ENCODE assay signal across 24 mouse cellular contexts in genomic region chr7:111655002-111655401, GRCm38 (mm10).
DNase-seq lines count a peak whose midpoint lies in the region; ATAC-seq lines count a peak whose summit lies in the region.
"Had no signal": no experiment of that assay in that cellular context is flagged by ENCODE, and none has a peak within 500 bp of the region (broad histone marks: within the 10 kb centered on the region; RNA-seq: fewer than 3 reads in every experiment).

No protein-coding gene starts in this region.

- H3K9me3 ChIP-seq in hindbrain, embryonic 16.5 days (ENCODE audit: control insufficient read depth, low read length) = no peaks in the 10 kb centered on the region
- H3K9me3 ChIP-seq in hindbrain, embryonic 10.5 days = no peaks in the 10 kb centered on the region
- H3K9me3 ChIP-seq: forebrain, embryonic 10.5 days; forebrain, embryonic 13.5 days; heart, embryonic 10.5 days; heart, embryonic 13.5 days had no signal

- ATAC-seq in hindbrain, embryonic 16.5 days = peak; percentile 56; the same call in 1 of the 2 replicates
- ATAC-seq: forebrain, embryonic 13.5 days; forebrain, embryonic 16.5 days; intestine, postnatal 0 days had no signal

- intact Hi-C loops in left cerebral cortex, postnatal 4 days (cut with DNase I) = no loop called here

- peaks cover 3% of the 10 kb centered on the region; the same call in 1 of the 2 replicates for H3K4me1 ChIP-seq in hindbrain, embryonic 16.5 days (ENCODE audit: control insufficient read depth, insufficient read depth, low read depth, low read length)
- H3K4me1 ChIP-seq in hindbrain, embryonic 10.5 days (replicated peaks) = no peaks in the 10 kb centered on the region
- H3K4me1 ChIP-seq: forebrain, embryonic 13.5 days; heart, embryonic 10.5 days had no signal

- no peak overlapping the region for H3K27ac ChIP-seq in hindbrain, embryonic 16.5 days (ENCODE audit: low read depth, low read length)
- H3K27ac ChIP-seq in hindbrain, embryonic 10.5 days = no peak overlapping the region
- H3K27ac ChIP-seq: forebrain, embryonic 10.5 days; forebrain, embryonic 13.5 days; heart, adult 2 months; heart, embryonic 10.5 days; heart, embryonic 13.5 days had no signal

- 73% methylated on average over 8 of the region's 8 CpGs for WGBS in hindbrain, embryonic 16.5 days
- 92% methylated on average over 8 of the region's 8 CpGs for WGBS in hindbrain, embryonic 10.5 days

- no peak overlapping the region for H3K4me3 ChIP-seq in hindbrain, embryonic 16.5 days (ENCODE audit: low read length)
- no peak overlapping the region for H3K4me3 ChIP-seq in hindbrain, embryonic 10.5 days
- H3K4me3 ChIP-seq: forebrain, embryonic 10.5 days; forebrain, embryonic 13.5 days; heart, adult 2 months; heart, embryonic 10.5 days; heart, embryonic 13.5 days had no signal

- peak; percentile 7 for DNase-seq in cerebellum, adult 9-10 months
- DNase-seq in cerebellum, postnatal 36 days = no peak
- no peak for DNase-seq in hindbrain, embryonic 10.5 days (ENCODE audit: low spot score)
- DNase-seq in left cerebral cortex, postnatal 4 days = peak; percentile 18
- no peak for DNase-seq in left cerebral cortex, adult 9 months (ENCODE audit: low spot score in 2 of 2)
- DNase-seq in brain, adult 2 months (ENCODE audit: low read depth, low spot score) = peak; percentile 38
- no peak for DNase-seq in lung, adult 18-20 months
- DNase-seq: adrenal gland, adult 2 months; adrenal gland, postnatal 14 days; B cell, adult 2 months; cerebellum, adult 11 months; gastrocnemius, postnatal 10 days; gastrocnemius, postnatal 36 days; heart, adult 2 months; heart, postnatal 14 days; kidney, adult 2 months had no signal

- no peaks in the 10 kb centered on the region; the same call in 1 of the 2 replicates for H3K27me3 ChIP-seq in hindbrain, embryonic 16.5 days (replicated peaks; ENCODE audit: control insufficient read depth, insufficient read depth, low read length)
- H3K27me3 ChIP-seq in hindbrain, embryonic 10.5 days (ENCODE audit: insufficient read depth, poor library complexity, severe bottlenecking) = no peaks in the 10 kb centered on the region
- H3K27me3 ChIP-seq: forebrain, embryonic 13.5 days; heart, embryonic 13.5 days had no signal

- H3K4me2 ChIP-seq in hindbrain, embryonic 16.5 days (ENCODE audit: low read length) = no peak overlapping the region
- H3K4me2 ChIP-seq: forebrain, embryonic 13.5 days; heart, embryonic 13.5 days had no signal

- no peak overlapping the region for H3K9ac ChIP-seq in hindbrain, embryonic 16.5 days (ENCODE audit: low read depth, low read length)
- H3K9ac ChIP-seq: forebrain, embryonic 13.5 days; heart, embryonic 13.5 days had no signal

- H3K36me3 ChIP-seq in hindbrain, embryonic 16.5 days (ENCODE audit: control insufficient read depth, insufficient read depth, low read length) = no peaks in the 10 kb centered on the region
- H3K36me3 ChIP-seq in hindbrain, embryonic 10.5 days = no peaks in the 10 kb centered on the region
- H3K36me3 ChIP-seq: forebrain, embryonic 10.5 days; G1E; heart, embryonic 10.5 days; heart, embryonic 13.5 days had no signal

Comparison
In these comparisons a context has a peak if more than half of its experiments do, and no peak if none do; other contexts are left out.
1. DNase-seq: peak in cerebellum, adult 9-10 months (single experiment), left cerebral cortex, postnatal 4 days (single experiment) and brain, adult 2 months (single experiment); none in cerebellum, postnatal 36 days (0 of 2), hindbrain, embryonic 10.5 days (single experiment), left cerebral cortex, adult 9 months (0 of 2) and lung, adult 18-20 months (0 of 2).